Mouse (Mus musculus): Measurements from ENCODE around the gene Rasgrf1. TPM values are rescaled to one million over a fixed set of nuclear protein-coding genes. Genes with fewer than 3 reads are reported as not detected.
A peak's percentile ranks its signal among the peaks of the same experiment; 100 is the strongest.

Rasgrf1 gene
- polyA plus RNA-seq, 1 experiment, result 168 TPM

GRCm38 (mm10) chr9:89891534-89892293 lies 18.0 kb upstream of the Rasgrf1 start:
- Histone ChIP-seq H3K4me3 (replicated peaks; ENCODE audit: insufficient read depth, low read depth, low read length) (no peak overlapping the region), H3K27ac (ENCODE audit: insufficient read depth, low read length) (peak overlapping the region; percentile 25; the same call in 1 of the 2 replicates), H3K4me1 (ENCODE audit: control insufficient read depth, insufficient read depth, low read length) (peaks cover 3% of the 10 kb centered on the region; the same call in 1 of the 2 replicates), H3K27me3 (ENCODE audit: control insufficient read depth, insufficient read depth, low read length) (no peaks in the 10 kb centered on the region)
- peak; percentile 47 to 48 for DNase-seq
- TF ChIP-seq CTCF (IDR thresholded peaks at IDR 0.05; ENCODE audit: borderline replicate concordance, insufficient read depth, low read depth, low read length) (no peak), POLR2A (IDR thresholded peaks at IDR 0.05; ENCODE audit: borderline replicate concordance, insufficient read depth, low read length) (no peak)
- WGBS, result 41% methylated on average over 10 of the region's 10 CpGs

GRCm38 (mm10) chr9:89892540-89893188 lies 17.0 kb upstream of the Rasgrf1 start:
- WGBS, result 81% methylated on average over 5 of the region's 5 CpGs

GRCm38 (mm10) chr9:89900111-89900824 lies 9.4 kb upstream of the Rasgrf1 start:
- Histone ChIP-seq H3K4me1 (ENCODE audit: control insufficient read depth, insufficient read depth, low read length) (0 out of 2 replicates have a peak, but pooled peaks cover 2% of the 10 kb centered on the region), H3K27ac (ENCODE audit: insufficient read depth, low read length) (no peak overlapping the region), H3K4me3 (replicated peaks; ENCODE audit: insufficient read depth, low read depth, low read length) (no peak overlapping the region), H3K27me3 (ENCODE audit: control insufficient read depth, insufficient read depth, low read length) (no peaks in the 10 kb centered on the region)
- 34% methylated on average over 14 of the region's 14 CpGs for WGBS
- TF ChIP-seq CTCF (IDR thresholded peaks at IDR 0.05; ENCODE audit: borderline replicate concordance, insufficient read depth, low read depth, low read length) (no peak), POLR2A (IDR thresholded peaks at IDR 0.05; ENCODE audit: borderline replicate concordance, insufficient read depth, low read length) (no peak)
- no peak for DNase-seq

More at GRCm38 (mm10) chr9:89892540-89893188, 17.0 kb upstream of the Rasgrf1 start:
- Histone ChIP-seq H3K4me3 (replicated peaks; ENCODE audit: insufficient read depth, low read depth, low read length) (no peak overlapping the region), H3K4me1 (ENCODE audit: control insufficient read depth, insufficient read depth, low read length) (peaks cover 3% of the 10 kb centered on the region; the same call in 1 of the 2 replicates), H3K27me3 (ENCODE audit: control insufficient read depth, insufficient read depth, low read length) (no peaks in the 10 kb centered on the region), H3K27ac (ENCODE audit: insufficient read depth, low read length) (no peak overlapping the region)
- no peak for DNase-seq
- TF ChIP-seq POLR2A (IDR thresholded peaks at IDR 0.05; ENCODE audit: borderline replicate concordance, insufficient read depth, low read length) (no peak), CTCF (IDR thresholded peaks at IDR 0.05; ENCODE audit: borderline replicate concordance, insufficient read depth, low read depth, low read length) (no peak)

- H3K27me3 ChIP-seq (ENCODE audit: control insufficient read depth, insufficient read depth, low read length), result no peaks in the 10 kb centered on the region
- no peak overlapping the region for H3K27ac ChIP-seq (ENCODE audit: insufficient read depth, low read length)
- H3K4me1 ChIP-seq (ENCODE audit: control insufficient read depth, insufficient read depth, low read length), result 0 out of 2 replicates have a peak, but pooled peaks cover 2% of the 10 kb centered on the region
- WGBS, result 77% methylated on average over 4 of the region's 4 CpGs
- H3K4me3 ChIP-seq (replicated peaks; ENCODE audit: insufficient read depth, low read depth, low read length), result no peak overlapping the region
- TF ChIP-seq POLR2A (IDR thresholded peaks at IDR 0.05; ENCODE audit: borderline replicate concordance, insufficient read depth, low read length), result no peak
- TF ChIP-seq CTCF (IDR thresholded peaks at IDR 0.05; ENCODE audit: borderline replicate concordance, insufficient read depth, low read depth, low read length), result no peak
- no peak for DNase-seq
Observed at GRCm38 (mm10) chr9:89901184-89901583, 8.5 kb upstream of the Rasgrf1 start.

- no peak for DNase-seq
- no peak for TF ChIP-seq CTCF (IDR thresholded peaks at IDR 0.05; ENCODE audit: borderline replicate concordance, insufficient read depth, low read depth, low read length)
- no peak for TF ChIP-seq POLR2A (IDR thresholded peaks at IDR 0.05; ENCODE audit: borderline replicate concordance, insufficient read depth, low read length)
- no peaks in the 10 kb centered on the region for H3K27me3 ChIP-seq (ENCODE audit: control insufficient read depth, insufficient read depth, low read length)
- WGBS, result 53% methylated on average over 2 of the region's 2 CpGs
- H3K4me3 ChIP-seq (replicated peaks; ENCODE audit: insufficient read depth, low read depth, low read length), result no peak overlapping the region
- no peak overlapping the region for H3K27ac ChIP-seq (ENCODE audit: insufficient read depth, low read length)
- H3K4me1 ChIP-seq (ENCODE audit: control insufficient read depth, insufficient read depth, low read length), result 0 out of 2 replicates have a peak, but pooled peaks cover 2% of the 10 kb centered on the region
Observed at GRCm38 (mm10) chr9:89902813-89903212, 6.9 kb upstream of the Rasgrf1 start.

- TF ChIP-seq POLR2A (IDR thresholded peaks at IDR 0.05; ENCODE audit: borderline replicate concordance, insufficient read depth, low read length) (no peak), CTCF (IDR thresholded peaks at IDR 0.05; ENCODE audit: borderline replicate concordance, insufficient read depth, low read depth, low read length) (no peak)
- H3K27ac ChIP-seq (ENCODE audit: insufficient read depth, low read length), result no peak overlapping the region
- no peak overlapping the region for H3K4me3 ChIP-seq (replicated peaks; ENCODE audit: insufficient read depth, low read depth, low read length)
- no peaks in the 10 kb centered on the region for H3K4me1 ChIP-seq (ENCODE audit: control insufficient read depth, insufficient read depth, low read length)
- DNase-seq, result no peak
- no peaks in the 10 kb centered on the region for H3K27me3 ChIP-seq (ENCODE audit: control insufficient read depth, insufficient read depth, low read length)
Observed at GRCm38 (mm10) chr9:89906645-89907044, 3.1 kb upstream of the Rasgrf1 start.

GRCm38 (mm10) chr9:89907941-89908340 lies 1.8 kb upstream of the Rasgrf1 start:
- TF ChIP-seq CTCF (IDR thresholded peaks at IDR 0.05; ENCODE audit: borderline replicate concordance, insufficient read depth, low read depth, low read length) (no peak), POLR2A (IDR thresholded peaks at IDR 0.05; ENCODE audit: borderline replicate concordance, insufficient read depth, low read length) (no peak)
- Histone ChIP-seq H3K27me3 (ENCODE audit: control insufficient read depth, insufficient read depth, low read length) (no peaks in the 10 kb centered on the region), H3K4me3 (replicated peaks; ENCODE audit: insufficient read depth, low read depth, low read length) (no peak overlapping the region), H3K27ac (ENCODE audit: insufficient read depth, low read length) (no peak overlapping the region; the same call in 1 of the 2 replicates), H3K4me1 (ENCODE audit: control insufficient read depth, insufficient read depth, low read length) (no peaks in the 10 kb centered on the region)
- no peak for DNase-seq

Measured in cerebellum, adult 2 months (tissue).